Mouse (Mus musculus) midbrain, embryonic 16.5 days (tissue): Measurements from ENCODE around the gene Ppp3ca. TPM values are rescaled to one million over a fixed set of nuclear protein-coding genes. Genes with fewer than 3 reads are reported as not detected.
A peak's percentile ranks its signal among the peaks of the same experiment; 100 is the strongest.

Source experiments
- ATAC-seq: fragments of 200-750 bp; cut with Nextera tagmentation; 2 replicates; pipeline ENCODE4 v1.8.0; 2017; ENCODE audit warnings: moderate TSS enrichment
- H3K27ac ChIP-seq: fragments of 300-500 bp; sonication (generic); 2 replicates; pipeline ENCODE4 v1.5.1; 2014; ENCODE audit warnings: mild to moderate bottlenecking, low read length, mixed read lengths
- H3K27me3 ChIP-seq: fragments of 300-500 bp; sonication (generic); 2 replicates; pipeline ENCODE4 v1.6.1; 2014; ENCODE audit warnings: low read depth, low read length, mixed read lengths; ENCODE audit not compliant: control insufficient read depth, insufficient read depth
- H3K36me3 ChIP-seq: fragments of 300-500 bp; sonication (generic); 2 replicates; pipeline ENCODE4 v1.6.1; 2014; ENCODE audit warnings: mild to moderate bottlenecking, low read length, moderate library complexity, mixed read lengths; ENCODE audit not compliant: control insufficient read depth, insufficient read depth
- H3K4me1 ChIP-seq: fragments of 300-500 bp; sonication (generic); 2 replicates; pipeline ENCODE4 v1.6.1; 2014; ENCODE audit warnings: mild to moderate bottlenecking, low read length, mixed read lengths; ENCODE audit not compliant: control insufficient read depth, insufficient read depth
- H3K4me2 ChIP-seq: fragments of 300-500 bp; sonication (generic); 2 replicates; pipeline ENCODE4 v1.6.1; 2014; ENCODE audit warnings: mild to moderate bottlenecking, low read length, mixed read lengths
- H3K4me3 ChIP-seq: fragments of 300-500 bp; sonication (generic); 2 replicates; pipeline ENCODE4 v1.5.1; 2014; ENCODE audit warnings: low read depth, mild to moderate bottlenecking, low read length, moderate library complexity, mixed read lengths
- H3K9ac ChIP-seq: fragments of 300-500 bp; sonication (generic); 2 replicates; pipeline ENCODE4 v1.6.1; 2014; ENCODE audit warnings: low read depth, low read length, mixed read lengths
- H3K9me3 ChIP-seq: fragments of 300-500 bp; sonication (generic); replicated peaks from 2 replicates; pipeline ENCODE4 v1.6.1; 2014; ENCODE audit warnings: mild to moderate bottlenecking, low read length, mixed read lengths; ENCODE audit not compliant: control insufficient read depth, poor library complexity, severe bottlenecking
- WGBS: fragments of 180-500 bp; shearing (Covaris S2); extraction: QIAGEN DNeasy Blood & Tissue Kit; methylation state at CpG from one replicate; pipeline ENCODE4 v1.1.7; 2014; 5-methylcytosine and 5-hydroxymethylcytosine counted together
- polyA plus RNA-seq: library from polyadenylated mRNA; unstranded; fragments of >200 nt; fragmentation: Nextera tagmentation; extraction: Ambion mirVana; gene quantifications from 2 replicates; pipeline ENCODE4 v1.2.1, GENCODE M21; 2015

Gene Ppp3ca
- polyA plus RNA-seq, 1 experiment from 2014 or later, result 146 TPM

DNA sequence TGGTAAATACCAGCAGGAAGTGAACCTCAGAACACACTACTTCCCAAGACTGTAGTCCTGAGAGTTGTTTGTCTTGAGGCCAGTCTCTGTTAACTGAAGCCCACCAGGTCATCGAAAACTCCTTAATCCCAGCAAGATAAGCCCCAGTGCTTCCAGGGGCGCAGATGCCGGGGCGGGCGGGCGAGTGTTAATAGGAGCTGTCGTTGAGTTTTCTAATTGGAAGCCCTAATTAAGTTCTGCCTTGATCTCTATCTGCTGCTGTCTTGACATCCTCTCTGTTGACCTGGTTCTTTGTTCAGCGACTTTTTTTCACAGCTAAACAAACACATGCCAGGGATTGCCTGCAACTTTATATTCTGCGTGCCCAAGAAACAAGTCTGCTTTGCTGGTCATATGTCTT, 165.9 kb downstream of the Ppp3ca start:
- H3K9ac ChIP-seq, result no peak overlapping the region
- no peak overlapping the region for H3K27ac ChIP-seq
- no peak for ATAC-seq
- H3K9me3 ChIP-seq, result no peaks in the 10 kb centered on the region
- 18% methylated on average over 9 of the region's 9 CpGs for WGBS
- peaks cover 42% of the 10 kb centered on the region for H3K4me1 ChIP-seq
- no peaks in the 10 kb centered on the region for H3K27me3 ChIP-seq
- H3K4me3 ChIP-seq, result no peak overlapping the region
- H3K36me3 ChIP-seq, result no peaks in the 10 kb centered on the region
- H3K4me2 ChIP-seq, result no peak overlapping the region

DNA sequence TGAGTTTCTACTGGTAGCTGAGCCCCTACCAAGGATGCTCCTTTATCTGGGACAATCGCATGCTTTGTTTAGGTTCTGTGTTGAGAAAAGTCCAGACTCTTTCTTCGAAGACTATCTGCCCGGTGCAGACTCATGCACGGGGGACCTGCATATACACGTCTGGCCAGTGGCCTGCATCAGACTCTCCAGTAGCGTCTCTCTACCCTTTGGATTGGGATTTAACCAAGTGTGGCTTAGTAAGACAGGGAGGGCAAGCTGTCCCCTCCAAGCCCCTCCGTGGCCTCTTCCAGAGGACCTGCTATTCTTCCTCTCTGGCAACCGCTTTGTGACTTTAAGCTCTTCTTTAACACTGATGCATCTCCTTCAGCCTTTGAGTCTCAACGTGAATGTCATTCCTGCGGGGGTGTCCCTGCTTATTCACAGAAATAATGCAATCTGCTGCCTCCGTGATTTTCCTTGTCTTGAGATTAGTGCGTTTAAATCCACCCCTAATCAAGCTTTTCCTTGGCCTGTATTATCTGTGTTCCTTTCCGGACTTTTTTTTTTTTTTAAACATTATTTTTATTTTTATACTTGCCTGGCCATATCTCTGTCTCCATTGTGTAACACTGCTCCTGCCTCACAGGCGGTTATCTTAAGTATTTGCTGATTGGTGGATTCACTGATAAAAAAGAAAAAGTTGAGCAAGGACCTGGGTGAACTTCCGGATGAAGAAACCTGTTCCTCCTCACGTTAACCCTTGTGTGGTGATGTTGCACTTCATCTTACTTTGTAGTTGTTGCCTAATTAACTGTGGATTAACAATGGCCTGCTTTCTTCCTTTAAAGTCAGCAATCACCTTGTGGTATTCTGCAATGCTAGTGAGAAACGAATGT, 166.6 kb downstream of the Ppp3ca start:
- Histone ChIP-seq H3K36me3 (no peaks in the 10 kb centered on the region), H3K27me3 (no peaks in the 10 kb centered on the region), H3K4me3 (no peak overlapping the region), H3K9me3 (no peaks in the 10 kb centered on the region), H3K9ac (no peak overlapping the region), H3K4me1 (peaks cover 36% of the 10 kb centered on the region), H3K27ac (no peak overlapping the region), H3K4me2 (no peak overlapping the region)
- 24% methylated on average over 17 of the region's 17 CpGs for WGBS
- no peak for ATAC-seq

DNA sequence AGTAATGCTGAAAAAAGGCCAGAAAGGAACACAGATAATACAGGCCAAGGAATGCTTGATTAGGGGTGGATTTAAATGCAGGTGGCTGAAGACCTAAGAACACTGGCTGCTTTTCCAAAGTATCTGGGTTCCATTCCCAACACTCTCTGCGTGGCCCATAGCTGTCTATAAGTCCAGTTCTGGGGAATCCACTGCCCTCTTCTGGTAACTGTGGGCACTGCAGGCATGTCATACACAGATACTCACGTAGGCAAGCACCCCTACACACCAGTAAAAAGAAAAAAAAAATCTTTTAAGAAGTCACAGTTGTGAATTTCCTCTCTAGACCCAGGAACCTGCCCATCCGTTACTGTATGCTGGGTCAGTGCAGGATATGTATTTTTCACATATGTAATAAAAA, 167.7 kb downstream of the Ppp3ca start:
- no peak overlapping the region for H3K27ac ChIP-seq
- no peaks in the 10 kb centered on the region for H3K27me3 ChIP-seq
- 91% methylated on average over 3 of the region's 3 CpGs for WGBS
- H3K4me2 ChIP-seq, result no peak overlapping the region
- H3K4me1 ChIP-seq, result peaks cover 36% of the 10 kb centered on the region
- no peak overlapping the region for H3K4me3 ChIP-seq
- ATAC-seq, result no peak
- H3K36me3 ChIP-seq, result no peaks in the 10 kb centered on the region
- no peaks in the 10 kb centered on the region for H3K9me3 ChIP-seq
- H3K9ac ChIP-seq, result no peak overlapping the region

DNA sequence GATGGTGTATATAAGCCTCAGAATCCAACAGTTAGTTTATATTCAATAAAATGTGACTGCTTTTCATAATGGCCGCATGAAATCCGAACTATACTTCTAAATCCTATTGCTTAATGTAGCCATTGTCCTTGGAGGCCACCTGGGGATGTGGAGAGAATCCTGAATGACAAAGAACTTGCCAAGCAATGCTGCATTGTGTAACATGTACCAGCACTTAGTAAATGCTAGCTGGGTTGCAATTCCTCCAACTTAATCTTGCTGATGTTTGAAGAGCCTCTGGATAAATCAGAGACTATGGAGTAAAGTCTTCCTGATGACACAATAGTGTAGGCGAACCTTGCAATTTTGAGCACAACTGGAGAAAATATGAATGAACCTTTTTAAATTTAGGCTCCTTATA, 171.4 kb downstream of the Ppp3ca start:
- H3K4me2 ChIP-seq, result no peak overlapping the region
- H3K27ac ChIP-seq, result no peak overlapping the region
- 42% methylated on average over 3 of the region's 3 CpGs for WGBS
- no peak for ATAC-seq
- H3K36me3 ChIP-seq, result no peaks in the 10 kb centered on the region
- no peak overlapping the region for H3K9ac ChIP-seq
- H3K4me3 ChIP-seq, result no peak overlapping the region
- H3K9me3 ChIP-seq, result no peaks in the 10 kb centered on the region
- H3K27me3 ChIP-seq, result no peaks in the 10 kb centered on the region
- H3K4me1 ChIP-seq, result peaks cover 28% of the 10 kb centered on the region

DNA sequence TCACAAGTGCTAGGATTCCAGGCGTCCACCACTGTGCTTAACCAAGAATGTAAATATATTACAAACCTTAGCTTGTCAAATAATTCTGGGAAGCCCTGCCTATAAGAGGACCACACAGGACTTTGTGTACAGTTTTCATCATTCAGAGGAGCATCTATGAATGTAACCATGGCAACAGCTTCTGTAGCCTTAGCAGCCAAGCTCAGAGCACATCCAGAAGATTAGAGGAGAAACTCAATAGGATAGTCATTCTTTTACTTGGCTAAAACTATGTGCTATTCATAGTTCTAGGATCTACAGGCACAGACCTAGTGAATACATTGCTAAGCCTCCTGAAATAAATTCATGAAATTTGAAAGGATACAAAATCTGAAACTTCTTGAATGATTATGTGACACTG, 172.5 kb downstream of the Ppp3ca start:
- no peak overlapping the region for H3K9ac ChIP-seq
- H3K36me3 ChIP-seq, result no peaks in the 10 kb centered on the region
- no peaks in the 10 kb centered on the region for H3K27me3 ChIP-seq
- peak; percentile 65 for ATAC-seq
- no peak overlapping the region for H3K4me2 ChIP-seq
- H3K4me3 ChIP-seq, result no peak overlapping the region
- H3K27ac ChIP-seq, result no peak overlapping the region; the same call in 1 of the 2 replicates
- WGBS, result 33% methylated on average over 1 of the region's 1 CpGs
- peaks cover 26% of the 10 kb centered on the region for H3K4me1 ChIP-seq
- H3K9me3 ChIP-seq, result no peaks in the 10 kb centered on the region

DNA sequence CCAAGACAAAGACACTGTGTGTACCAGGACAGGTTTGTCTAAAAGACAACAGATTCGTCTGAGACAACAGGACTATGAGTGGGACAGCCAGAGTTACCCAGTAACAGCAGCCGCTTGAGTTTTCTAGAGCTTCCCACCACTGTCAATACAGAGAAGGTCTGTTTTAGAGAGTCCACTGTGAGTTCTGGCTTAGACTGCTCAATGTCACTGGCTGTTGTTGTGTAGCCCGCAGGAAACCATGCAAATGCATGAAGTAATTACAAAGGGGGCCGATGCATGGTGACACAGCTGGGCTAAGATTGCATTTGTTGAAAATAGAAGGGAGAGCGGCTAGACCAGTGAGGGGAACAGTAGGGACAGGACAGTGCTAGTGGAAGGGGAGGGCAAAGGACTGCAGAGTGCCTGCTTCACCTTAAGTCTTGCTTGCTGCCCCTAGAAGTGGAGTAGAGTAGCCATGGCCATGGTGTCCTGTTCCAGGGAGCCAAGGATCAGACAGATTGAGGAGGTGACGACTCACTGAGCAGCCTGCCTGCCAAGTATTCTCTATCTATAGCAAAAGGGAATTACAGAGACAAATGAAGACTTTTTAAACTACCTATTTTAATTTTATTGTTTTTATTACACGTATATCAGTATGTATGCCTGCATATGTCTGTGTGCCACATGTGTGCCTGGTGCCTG, 174.0 kb downstream of the Ppp3ca start:
- WGBS, result 37% methylated on average over 7 of the region's 7 CpGs
- Histone ChIP-seq H3K9me3 (no peaks in the 10 kb centered on the region), H3K36me3 (no peaks in the 10 kb centered on the region), H3K27ac (no peak overlapping the region), H3K4me1 (peaks cover 26% of the 10 kb centered on the region), H3K9ac (no peak overlapping the region), H3K4me2 (no peak overlapping the region), H3K4me3 (no peak overlapping the region), H3K27me3 (no peaks in the 10 kb centered on the region)
- ATAC-seq, result 0 out of 2 replicates have a peak, but pooled peaks have one; percentile 22

DNA sequence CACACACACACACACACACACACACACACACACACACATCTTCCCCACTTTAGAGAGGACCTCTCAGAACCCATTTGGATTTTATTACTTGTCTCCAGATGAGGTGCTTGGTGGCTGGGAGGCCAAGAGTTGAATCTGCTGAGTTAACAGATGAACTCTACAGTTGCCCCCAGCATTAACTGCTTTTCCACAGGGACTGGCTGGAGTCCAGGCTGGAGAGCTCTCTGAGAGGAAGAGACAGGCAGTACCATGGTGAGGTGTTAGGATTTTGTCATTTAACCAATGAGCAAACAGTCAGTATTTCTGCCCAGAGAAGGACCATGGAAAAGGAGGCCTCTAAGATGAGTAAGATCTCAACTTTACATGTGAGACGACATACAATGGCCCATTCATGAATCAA, 179.1 kb downstream of the Ppp3ca start:
- no peak overlapping the region for H3K27ac ChIP-seq

DNA sequence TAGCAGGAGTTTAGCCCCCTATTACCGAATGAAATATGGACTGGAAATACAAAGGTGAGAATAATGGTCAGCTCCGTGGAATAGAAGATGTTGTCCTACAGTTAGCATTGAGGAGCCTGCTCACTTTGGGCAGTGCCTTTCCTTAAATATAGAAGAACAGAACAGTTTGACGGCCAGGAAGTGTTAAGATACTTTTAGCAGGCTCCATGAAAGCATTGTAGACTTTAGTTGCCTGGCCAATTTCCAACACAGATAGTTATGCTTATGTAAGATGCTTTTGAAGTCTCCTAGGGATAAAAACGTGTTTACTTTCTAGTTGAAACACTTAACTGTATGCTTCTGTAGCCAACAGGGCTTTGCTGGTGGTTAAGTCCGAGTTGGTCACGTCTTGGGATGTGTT, 183.0 kb downstream of the Ppp3ca start:
- H3K4me3 ChIP-seq, result no peak overlapping the region
- H3K4me1 ChIP-seq, result no peaks in the 10 kb centered on the region
- H3K27ac ChIP-seq, result no peak overlapping the region
- no peak overlapping the region for H3K9ac ChIP-seq
- no peaks in the 10 kb centered on the region for H3K36me3 ChIP-seq
- no peaks in the 10 kb centered on the region for H3K27me3 ChIP-seq
- 90% methylated on average over 6 of the region's 6 CpGs for WGBS
- no peak for ATAC-seq
- no peak overlapping the region for H3K4me2 ChIP-seq
- H3K9me3 ChIP-seq, result no peaks in the 10 kb centered on the region

More for the DNA sequence above, 179.1 kb downstream of the Ppp3ca start:
- H3K4me3 ChIP-seq, result no peak overlapping the region
- H3K4me2 ChIP-seq, result no peak overlapping the region
- ATAC-seq, result no peak
- no peaks in the 10 kb centered on the region for H3K9me3 ChIP-seq
- 91% methylated on average over 1 of the region's 1 CpGs for WGBS
- no peaks in the 10 kb centered on the region for H3K36me3 ChIP-seq
- H3K4me1 ChIP-seq, result peaks cover 3% of the 10 kb centered on the region; the same call in 1 of the 2 replicates
- H3K27me3 ChIP-seq, result no peaks in the 10 kb centered on the region
- H3K9ac ChIP-seq, result no peak overlapping the region

DNA sequence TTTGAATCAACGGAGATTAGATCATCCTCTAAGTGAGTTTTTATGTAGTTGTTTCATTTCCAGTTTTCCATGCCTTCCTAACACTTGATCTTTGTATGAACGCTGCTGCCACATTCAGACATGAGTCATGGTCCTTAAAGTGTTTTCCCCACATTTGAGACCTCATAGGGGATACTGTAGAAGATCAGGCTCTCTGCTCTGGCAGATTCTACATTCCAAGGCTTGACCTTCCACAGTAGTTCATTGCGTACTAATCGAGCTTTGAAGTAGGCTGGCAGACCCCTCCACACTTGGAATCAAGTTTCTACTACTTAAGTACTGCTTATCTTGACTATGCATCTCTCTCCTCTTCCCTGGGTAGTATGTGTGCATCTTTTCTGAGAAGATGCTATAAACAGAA, 183.7 kb downstream of the Ppp3ca start:
- ATAC-seq, result no peak
- 92% methylated on average over 4 of the region's 4 CpGs for WGBS
- no peaks in the 10 kb centered on the region for H3K4me1 ChIP-seq

More for the DNA sequence above, 183.7 kb downstream of the Ppp3ca start:
- H3K36me3 ChIP-seq, result no peaks in the 10 kb centered on the region
- no peaks in the 10 kb centered on the region for H3K27me3 ChIP-seq
- no peak overlapping the region for H3K4me2 ChIP-seq
- no peaks in the 10 kb centered on the region for H3K9me3 ChIP-seq
- no peak overlapping the region for H3K9ac ChIP-seq
- H3K27ac ChIP-seq, result no peak overlapping the region
- H3K4me3 ChIP-seq, result no peak overlapping the region
